Mouse (Mus musculus) urinary bladder, postnatal 36 days (tissue): ENCODE measurements at regions not wholly inside any gene's neighbourhood (a gene's known extent, or its start where the extent isn't known, plus 50 kb on each side); places are given as distances from the start of the nearest gene placed in this dataset.

Experiments used
- DNase-seq, 2 experiments: peaks; one replicate each; pipeline ENCODE4 v3.0.0; 2022; ENCODE audit warnings: low spot score in 2 of 2, mixed read lengths in 1 of 2

- DNase-seq, result no peak
Observed at GRCm38 (mm10) chr7:113113266-113113893, 93.9 kb upstream of the Arntl start.

GRCm38 (mm10) chr7:113117599-113117998 is 89.7 kb upstream of the Arntl start:
- no peak for DNase-seq

- no peak for DNase-seq
Observed at GRCm38 (mm10) chr7:113121911-113122319, 85.3 kb upstream of the Arntl start.

- no peak for DNase-seq
Observed at GRCm38 (mm10) chr7:113126010-113126409, 81.3 kb upstream of the Arntl start.

GRCm38 (mm10) chr7:113130552-113130951 is 76.7 kb upstream of the Arntl start:
- DNase-seq, result no peak

- peak; percentile 57 to 76 for DNase-seq
Observed at GRCm38 (mm10) chr7:113131945-113132538, 75.2 kb upstream of the Arntl start.

GRCm38 (mm10) chr7:113133891-113134290 is 73.4 kb upstream of the Arntl start:
- DNase-seq, result no peak

- DNase-seq, result no peak
Observed at GRCm38 (mm10) chr7:113140011-113140438, 67.2 kb upstream of the Arntl start.

- DNase-seq, result no peak
Observed at GRCm38 (mm10) chr7:113141846-113142683, 65.2 kb upstream of the Arntl start.

GRCm38 (mm10) chr7:113143552-113143951 is 63.7 kb upstream of the Arntl start:
- peak; percentile 79 to 87 for DNase-seq

- DNase-seq, result no peak
Observed at GRCm38 (mm10) chr7:113145046-113145445, 62.2 kb upstream of the Arntl start.

GRCm38 (mm10) chr7:113146108-113146507 is 61.2 kb upstream of the Arntl start:
- DNase-seq, result no peak

GRCm38 (mm10) chr7:113146526-113146925 is 60.7 kb upstream of the Arntl start:
- no peak for DNase-seq

- DNase-seq, result peak; percentile 19 to 45
Observed at GRCm38 (mm10) chr7:113147391-113148332, 59.6 kb upstream of the Arntl start.

GRCm38 (mm10) chr7:113148700-113149099 is 58.6 kb upstream of the Arntl start:
- no peak for DNase-seq

- DNase-seq, result no peak
Observed at GRCm38 (mm10) chr7:113149966-113150470, 57.2 kb upstream of the Arntl start.

GRCm38 (mm10) chr7:113150789-113151188 is 56.5 kb upstream of the Arntl start:
- no peak for DNase-seq

- DNase-seq, result peak; percentile 28 to 37
Observed at GRCm38 (mm10) chr7:113151499-113151898, 55.8 kb upstream of the Arntl start.

GRCm38 (mm10) chr7:113153386-113153785 is 53.9 kb upstream of the Arntl start:
- DNase-seq, result no peak

- no peak for DNase-seq
Observed at GRCm38 (mm10) chr7:113154066-113154465, 53.2 kb upstream of the Arntl start.

GRCm38 (mm10) chr7:113156366-113156765 is 50.9 kb upstream of the Arntl start:
- DNase-seq, result no peak
